Mouse (Mus musculus) limb, embryonic 15.5 days (tissue): ENCODE measurements around the gene S100a13. TPM values are rescaled to one million over a fixed set of nuclear protein-coding genes. Genes with fewer than 3 reads are reported as not detected.

ENCODE experiments used
- ATAC-seq: fragments of 200-750 bp; cut with Nextera tagmentation; 2 replicates; pipeline ENCODE4 v1.8.0; 2017; ENCODE audit warnings: low read depth, moderate TSS enrichment; ENCODE audit not compliant: insufficient number of reproducible peaks, low FRiP score, low TSS enrichment
- H3K27ac ChIP-seq: fragments of 300-500 bp; sonication (generic); 2 replicates; pipeline ENCODE4 v1.5.1; 2015; ENCODE audit warnings: moderate library complexity, mild to moderate bottlenecking, inconsistent platforms
- H3K27me3 ChIP-seq: fragments of 300-500 bp; sonication (generic); 2 replicates; pipeline ENCODE4 v1.6.1; 2015; ENCODE audit warnings: inconsistent platforms
- H3K36me3 ChIP-seq: fragments of 300-500 bp; sonication (generic); 2 replicates; pipeline ENCODE4 v1.6.1; 2015; ENCODE audit warnings: inconsistent platforms
- H3K4me1 ChIP-seq: fragments of 300-500 bp; sonication (generic); 2 replicates; pipeline ENCODE4 v1.6.1; 2015; ENCODE audit warnings: inconsistent platforms
- H3K4me2 ChIP-seq: fragments of 300-500 bp; sonication (generic); 2 replicates; pipeline ENCODE4 v1.6.1; 2015; ENCODE audit warnings: mild to moderate bottlenecking, inconsistent platforms
- H3K4me3 ChIP-seq: fragments of 300-500 bp; sonication (generic); 2 replicates; pipeline ENCODE4 v1.5.1; 2015; ENCODE audit warnings: mild to moderate bottlenecking, inconsistent platforms
- H3K9ac ChIP-seq: fragments of 300-500 bp; sonication (generic); 2 replicates; pipeline ENCODE4 v1.6.1; 2015; ENCODE audit warnings: inconsistent platforms
- H3K9me3 ChIP-seq: fragments of 300-500 bp; sonication (generic); 2 replicates; pipeline ENCODE4 v1.6.1; 2016; ENCODE audit warnings: inconsistent platforms
- WGBS: fragments of 180-500 bp; shearing (Covaris S2); methylation state at CpG from one replicate; pipeline ENCODE4 v1.1.7; 2015; 5-methylcytosine and 5-hydroxymethylcytosine counted together
- polyA plus RNA-seq: library from polyadenylated mRNA; unstranded; fragments of >200 nt; fragmentation: Nextera tagmentation; extraction: Ambion mirVana; gene quantifications from 2 replicates; pipeline ENCODE4 v1.2.1, GENCODE M21; 2015

S100a13 gene
- polyA plus RNA-seq, 1 experiment from 2014 or later, result 52.1 TPM

DNA sequence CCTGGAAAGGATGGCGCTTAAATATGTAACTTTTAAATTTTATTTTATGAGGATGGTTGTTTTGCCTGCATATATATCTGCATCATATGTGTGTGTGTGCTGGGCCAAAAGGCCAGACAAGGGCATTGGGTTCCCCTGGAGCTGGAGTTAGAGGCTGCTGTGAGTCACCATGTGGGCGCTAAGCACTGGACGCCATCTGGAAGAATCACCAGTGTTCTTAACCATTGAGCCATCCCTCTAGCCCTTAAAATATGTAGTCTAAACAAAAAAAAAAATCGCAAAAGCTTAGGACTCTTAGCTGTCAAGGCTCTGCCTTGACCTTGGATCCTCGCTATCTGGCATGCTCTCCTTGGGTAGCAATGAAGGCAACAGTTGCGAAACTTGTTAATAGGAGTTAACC, 25.7 kb upstream of the S100a13 start:
- Histone ChIP-seq H3K36me3 (peaks cover 53% of the 10 kb centered on the region), H3K27me3 (no peaks in the 10 kb centered on the region), H3K4me1 (peaks cover 6% of the 10 kb centered on the region; the same call in 1 of the 2 replicates), H3K4me2 (no peak overlapping the region), H3K27ac (no peak overlapping the region), H3K4me3 (no peak overlapping the region), H3K9me3 (no peaks in the 10 kb centered on the region), H3K9ac (no peak overlapping the region)
- WGBS, result 77% methylated on average over 6 of the region's 6 CpGs
- no peak for ATAC-seq

DNA sequence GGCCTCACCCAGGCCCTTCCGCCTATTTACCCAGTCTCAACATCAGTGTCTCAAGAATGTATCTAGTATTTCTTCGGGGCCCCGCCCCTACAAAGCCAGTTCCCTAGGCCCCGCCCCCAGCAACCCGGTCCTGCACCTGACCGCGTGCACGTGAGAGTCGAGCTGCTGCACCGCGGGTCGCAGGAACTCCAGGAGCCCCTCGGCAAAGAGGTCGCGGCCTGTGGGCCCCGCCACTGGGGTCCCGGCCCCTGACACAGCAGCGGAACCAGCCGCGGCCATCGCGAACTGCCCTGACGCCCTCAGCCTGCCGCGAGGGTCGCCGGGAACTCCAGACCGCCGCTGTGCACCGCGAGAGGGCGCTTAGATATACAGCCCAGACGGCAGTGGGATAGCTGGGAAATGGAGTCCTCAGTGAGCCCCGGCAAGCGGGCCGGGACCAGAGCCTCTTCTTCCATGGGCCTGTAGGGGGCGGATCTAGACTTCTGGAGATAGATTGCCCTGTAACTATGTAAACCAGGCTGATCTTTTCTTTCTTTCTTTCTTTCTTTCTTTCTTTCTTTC, 23.5 kb upstream of the S100a13 start, which contains the start of gene Snapin:
TSS of gene Snapin (minus strand) at position 338 of the 561 bp plus-strand sequence.
- ATAC-seq, result peak; percentile 96
- H3K9ac ChIP-seq, result peak within 1 kb of the TSS; percentile 74
- peak within 1 kb of the TSS; percentile 81 for H3K4me3 ChIP-seq
- H3K4me2 ChIP-seq, result peak within 1 kb of the TSS; percentile 46
- no peaks in the 10 kb centered on the region for H3K9me3 ChIP-seq
- H3K27ac ChIP-seq, result peak within 1 kb of the TSS; percentile 83
- no peaks in the 10 kb centered on the region for H3K27me3 ChIP-seq
- H3K36me3 ChIP-seq, result peaks cover 40% of the 10 kb centered on the region
- WGBS, result under 1% methylated on average over 37 of the region's 37 CpGs
- peaks cover 6% of the 10 kb centered on the region; the same call in 1 of the 2 replicates for H3K4me1 ChIP-seq

DNA sequence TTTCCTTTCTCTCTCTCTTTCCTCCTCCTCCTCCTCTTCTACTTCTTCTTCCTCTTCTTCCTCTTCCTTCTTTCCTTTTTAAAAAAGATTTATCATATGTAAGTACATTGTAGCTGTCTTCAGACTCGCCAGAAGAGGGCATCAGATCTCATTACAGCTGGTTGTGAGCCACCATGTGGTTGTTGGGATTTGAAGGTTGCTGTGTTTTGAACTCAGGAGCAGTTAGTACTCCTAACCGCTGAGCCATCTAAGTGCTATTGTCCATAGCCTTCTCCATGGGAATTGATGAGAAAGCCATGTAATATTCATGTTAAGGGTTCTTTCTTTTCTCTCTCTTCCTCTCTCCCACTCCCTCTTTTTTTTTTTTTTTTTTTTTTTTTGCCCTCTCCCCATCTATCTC, 22.9 kb upstream of the S100a13 start:
- no peak for ATAC-seq
- WGBS, result 45% methylated on average over 2 of the region's 2 CpGs
- H3K27ac ChIP-seq, result no peak overlapping the region
- H3K4me2 ChIP-seq, result no peak overlapping the region
- no peak overlapping the region for H3K4me3 ChIP-seq
- H3K4me1 ChIP-seq, result peaks cover 6% of the 10 kb centered on the region; the same call in 1 of the 2 replicates
- H3K9ac ChIP-seq, result no peak overlapping the region
- peaks cover 40% of the 10 kb centered on the region for H3K36me3 ChIP-seq
- no peaks in the 10 kb centered on the region for H3K27me3 ChIP-seq
- no peaks in the 10 kb centered on the region for H3K9me3 ChIP-seq

DNA sequence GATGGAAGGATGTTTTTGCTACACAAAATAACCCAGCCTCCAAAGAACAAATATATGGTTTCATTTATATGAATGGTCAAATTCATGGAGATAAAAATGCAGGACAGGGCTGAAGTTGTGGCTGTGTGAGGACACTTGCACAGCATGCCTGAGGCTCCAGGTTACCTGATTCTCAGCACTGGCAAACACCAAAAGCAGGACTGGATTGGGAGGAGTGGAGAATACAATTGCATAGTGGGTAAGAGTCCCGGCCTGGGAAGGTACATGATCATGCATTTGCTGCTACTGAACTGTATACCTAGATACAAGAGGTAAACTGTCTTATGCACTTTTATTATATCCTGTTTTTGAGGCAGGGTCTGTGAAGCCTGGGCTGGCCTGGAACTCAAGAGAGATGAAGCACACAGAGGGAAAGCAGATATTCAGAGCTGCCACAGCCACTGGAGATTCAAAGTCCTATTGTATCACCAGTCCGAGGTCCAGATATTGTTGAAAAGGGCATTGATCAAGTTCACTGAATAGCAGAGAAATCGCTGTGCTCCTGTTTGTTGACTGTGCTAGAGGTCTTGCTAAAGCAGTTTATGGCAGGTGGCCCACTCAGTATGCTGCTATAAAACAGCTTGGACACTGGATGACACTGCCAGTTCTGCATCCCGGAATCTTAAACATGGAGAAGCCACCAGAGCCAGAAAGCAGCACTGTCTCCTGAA, 20.2 kb upstream of the S100a13 start:
- 65% methylated on average over 4 of the region's 4 CpGs for WGBS
- H3K4me2 ChIP-seq, result no peak overlapping the region
- no peaks in the 10 kb centered on the region for H3K27me3 ChIP-seq
- peaks cover 6% of the 10 kb centered on the region; the same call in 1 of the 2 replicates for H3K4me1 ChIP-seq
- no peak overlapping the region for H3K9ac ChIP-seq
- peaks cover 42% of the 10 kb centered on the region for H3K36me3 ChIP-seq
- no peaks in the 10 kb centered on the region for H3K9me3 ChIP-seq
- H3K4me3 ChIP-seq, result no peak overlapping the region
- H3K27ac ChIP-seq, result no peak overlapping the region
- ATAC-seq, result no peak

DNA sequence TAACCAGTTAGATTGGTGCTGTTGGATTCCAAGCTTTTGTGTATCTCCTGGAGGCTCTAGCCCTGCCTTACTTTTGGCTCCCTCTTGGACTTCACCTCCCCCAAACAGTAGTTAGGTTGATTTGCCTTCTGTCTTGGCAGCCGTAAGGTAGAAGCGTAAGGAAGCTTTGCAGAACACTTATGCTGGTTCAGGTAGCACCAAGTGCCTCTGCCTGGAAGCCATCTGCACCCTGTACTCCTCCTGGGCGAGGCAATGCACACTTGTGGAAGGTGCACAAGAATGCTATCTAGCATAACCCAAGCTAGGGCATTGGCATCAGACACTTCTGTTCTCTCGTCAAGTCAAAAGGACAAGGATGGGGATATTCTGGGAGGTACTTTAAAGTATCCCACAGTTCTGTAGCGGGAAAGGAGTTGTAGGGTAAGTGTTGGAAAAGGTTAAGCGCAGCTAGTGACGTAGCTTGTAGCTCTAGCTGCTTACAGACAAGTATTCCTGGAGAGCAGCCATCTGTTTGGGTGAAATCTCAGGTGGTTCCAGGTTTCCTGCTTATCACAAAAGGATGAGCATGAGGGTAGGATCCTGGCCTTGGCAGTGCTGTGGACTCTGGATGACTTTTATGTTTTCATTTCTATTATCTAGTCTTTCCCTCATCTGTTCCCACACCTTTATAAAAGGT, 18.2 kb upstream of the S100a13 start:
- Histone ChIP-seq H3K4me3 (no peak overlapping the region), H3K4me2 (no peak overlapping the region), H3K36me3 (peaks cover 52% of the 10 kb centered on the region), H3K9ac (no peak overlapping the region), H3K9me3 (no peaks in the 10 kb centered on the region), H3K27me3 (no peaks in the 10 kb centered on the region), H3K27ac (no peak overlapping the region), H3K4me1 (no peaks in the 10 kb centered on the region)
- no peak for ATAC-seq
- 86% methylated on average over 7 of the region's 7 CpGs for WGBS

DNA sequence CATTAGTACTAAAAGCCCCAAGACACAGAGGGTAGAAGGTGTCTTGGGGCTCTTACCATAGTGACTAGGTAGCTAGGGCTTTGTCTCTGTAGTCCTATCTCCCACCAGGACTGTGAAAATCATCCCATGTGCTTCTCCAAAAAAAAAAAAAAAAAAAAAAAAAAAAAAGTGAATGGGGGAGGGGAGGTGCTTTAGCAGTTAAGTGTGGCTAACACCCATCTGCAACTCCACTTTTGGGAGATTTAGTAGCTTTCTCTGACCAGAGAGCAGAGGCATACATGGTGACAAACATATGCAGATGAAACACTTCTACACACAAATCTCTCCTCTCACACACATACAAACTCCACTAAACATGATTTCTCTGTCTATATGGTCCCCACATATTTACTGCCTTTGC, 16.6 kb upstream of the S100a13 start:
- H3K4me2 ChIP-seq, result no peak overlapping the region
- no peak overlapping the region for H3K9ac ChIP-seq
- ATAC-seq, result no peak
- no peak overlapping the region for H3K27ac ChIP-seq
- H3K27me3 ChIP-seq, result no peaks in the 10 kb centered on the region
- H3K4me3 ChIP-seq, result no peak overlapping the region
- H3K36me3 ChIP-seq, result peaks cover 67% of the 10 kb centered on the region
- no peaks in the 10 kb centered on the region for H3K4me1 ChIP-seq
- no peaks in the 10 kb centered on the region for H3K9me3 ChIP-seq

DNA sequence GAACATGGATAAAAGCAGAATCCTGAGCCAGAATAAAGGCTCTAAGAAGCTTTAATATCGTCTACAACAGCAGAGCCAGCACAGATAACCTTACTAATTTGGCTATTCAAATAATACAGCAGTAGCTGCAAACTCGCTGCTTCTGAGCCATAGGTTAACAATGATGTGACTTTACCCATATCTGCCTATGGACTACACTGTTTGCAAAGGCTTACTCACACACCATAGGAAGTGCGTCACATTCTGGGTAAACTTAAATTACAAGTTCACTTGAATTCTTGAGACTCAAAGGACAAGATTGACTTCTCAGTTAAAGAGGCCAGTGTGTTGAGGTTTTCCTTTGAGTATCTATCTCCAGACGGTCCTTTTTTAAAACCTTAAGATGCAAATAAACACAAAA, 10.8 kb upstream of the S100a13 start:
- peaks cover 12% of the 10 kb centered on the region for H3K4me1 ChIP-seq
- no peak overlapping the region for H3K9ac ChIP-seq
- peaks cover 80% of the 10 kb centered on the region for H3K36me3 ChIP-seq
- H3K27ac ChIP-seq, result no peak overlapping the region
- H3K27me3 ChIP-seq, result no peaks in the 10 kb centered on the region
- no peak overlapping the region for H3K4me3 ChIP-seq
- WGBS, result 84% methylated on average over 4 of the region's 4 CpGs
- no peak overlapping the region for H3K4me2 ChIP-seq
- no peaks in the 10 kb centered on the region for H3K9me3 ChIP-seq
- no peak for ATAC-seq

DNA sequence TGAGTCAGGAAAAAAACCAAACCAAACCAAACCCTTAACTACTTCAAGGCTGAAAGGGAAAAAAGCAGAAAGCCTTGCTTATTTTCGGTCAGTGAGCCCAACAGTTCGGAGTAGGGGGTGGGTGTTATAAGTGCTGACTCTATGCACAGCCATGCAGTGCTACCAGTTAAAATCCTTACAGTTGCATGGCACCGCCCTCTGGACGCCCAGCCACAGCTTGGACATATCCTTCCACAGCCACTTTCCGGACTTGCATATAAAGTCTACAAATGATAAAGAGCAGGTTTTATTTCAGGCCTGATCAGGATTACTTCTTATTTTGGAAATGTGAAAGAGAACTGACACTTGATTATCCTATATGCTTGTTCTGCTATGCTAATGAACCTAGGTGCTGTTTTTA, 9.0 kb upstream of the S100a13 start:
- Histone ChIP-seq H3K9me3 (no peaks in the 10 kb centered on the region), H3K27me3 (no peaks in the 10 kb centered on the region), H3K27ac (no peak overlapping the region), H3K4me3 (no peak overlapping the region), H3K4me2 (no peak overlapping the region), H3K4me1 (peaks cover 12% of the 10 kb centered on the region), H3K36me3 (peaks cover 64% of the 10 kb centered on the region), H3K9ac (no peak overlapping the region)
- WGBS, result 80% methylated on average over 5 of the region's 5 CpGs
- ATAC-seq, result no peak

DNA sequence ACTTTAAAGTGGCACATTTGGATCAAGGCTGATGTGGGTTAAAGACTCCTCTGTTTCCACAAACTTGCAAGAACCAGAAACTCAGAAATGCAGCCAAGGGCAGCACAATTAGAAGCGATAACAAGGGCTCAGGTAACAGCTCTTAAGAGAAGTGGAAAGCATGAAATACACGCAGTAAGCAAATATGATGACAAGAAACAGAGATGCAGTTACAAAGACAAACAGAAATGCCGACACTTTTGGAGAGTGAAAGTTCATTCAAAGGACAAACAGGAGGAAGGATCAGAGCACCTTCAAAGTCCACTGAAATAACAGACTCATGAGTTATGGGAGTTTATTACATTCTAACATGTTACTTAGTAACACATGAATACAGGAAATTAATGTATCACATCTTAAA, 7.9 kb upstream of the S100a13 start:
- ATAC-seq, result no peak
- Histone ChIP-seq H3K9ac (no peak overlapping the region), H3K36me3 (peaks cover 56% of the 10 kb centered on the region), H3K4me1 (peaks cover 12% of the 10 kb centered on the region), H3K4me2 (no peak overlapping the region), H3K9me3 (no peaks in the 10 kb centered on the region), H3K27me3 (no peaks in the 10 kb centered on the region), H3K27ac (no peak overlapping the region), H3K4me3 (no peak overlapping the region)
- 76% methylated on average over 3 of the region's 3 CpGs for WGBS

DNA sequence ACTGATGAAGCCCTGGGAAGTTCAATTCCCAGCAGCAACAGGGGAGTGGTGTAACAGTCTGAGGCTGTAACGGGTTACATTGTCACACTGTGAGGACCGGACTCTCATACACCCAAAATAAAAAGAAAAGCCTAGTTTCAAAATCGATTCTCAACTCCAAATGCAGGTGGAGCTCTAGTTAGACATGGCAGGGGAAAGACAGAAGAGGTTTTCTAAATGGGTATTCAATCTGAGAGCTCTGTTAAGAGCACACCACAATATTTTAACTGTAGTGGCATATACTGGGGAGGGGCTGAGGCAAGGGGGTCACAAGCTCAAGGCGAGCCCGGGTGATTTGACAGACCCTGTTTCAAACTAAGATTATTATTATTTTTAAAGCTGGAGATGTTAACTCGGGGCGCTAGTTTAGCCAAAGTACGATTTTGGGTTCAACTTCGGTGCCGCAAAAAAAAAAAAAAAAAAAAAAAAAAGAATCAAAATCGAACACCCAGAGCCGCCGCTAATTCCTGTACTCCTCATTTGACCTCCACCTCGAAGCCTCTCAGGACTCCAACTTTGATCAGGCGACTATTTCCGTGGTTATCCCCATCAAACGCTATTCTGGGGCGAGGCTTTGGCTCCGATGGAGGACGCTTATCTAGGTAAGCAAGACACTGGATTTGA, 5.8 kb upstream of the S100a13 start:
- H3K27ac ChIP-seq, result peak overlapping the region; percentile 94
- H3K4me3 ChIP-seq, result peak overlapping the region; percentile 89
- WGBS, result 2% methylated on average over 20 of the region's 20 CpGs
- ATAC-seq, result no peak
- peaks cover 38% of the 10 kb centered on the region for H3K36me3 ChIP-seq
- H3K9ac ChIP-seq, result peak overlapping the region; percentile 97
- peak overlapping the region; percentile 56 for H3K4me2 ChIP-seq
- H3K4me1 ChIP-seq, result peaks cover 14% of the 10 kb centered on the region
- H3K9me3 ChIP-seq, result no peaks in the 10 kb centered on the region
- H3K27me3 ChIP-seq, result 0 out of 2 replicates have a peak, but pooled peaks cover 10% of the 10 kb centered on the region

DNA sequence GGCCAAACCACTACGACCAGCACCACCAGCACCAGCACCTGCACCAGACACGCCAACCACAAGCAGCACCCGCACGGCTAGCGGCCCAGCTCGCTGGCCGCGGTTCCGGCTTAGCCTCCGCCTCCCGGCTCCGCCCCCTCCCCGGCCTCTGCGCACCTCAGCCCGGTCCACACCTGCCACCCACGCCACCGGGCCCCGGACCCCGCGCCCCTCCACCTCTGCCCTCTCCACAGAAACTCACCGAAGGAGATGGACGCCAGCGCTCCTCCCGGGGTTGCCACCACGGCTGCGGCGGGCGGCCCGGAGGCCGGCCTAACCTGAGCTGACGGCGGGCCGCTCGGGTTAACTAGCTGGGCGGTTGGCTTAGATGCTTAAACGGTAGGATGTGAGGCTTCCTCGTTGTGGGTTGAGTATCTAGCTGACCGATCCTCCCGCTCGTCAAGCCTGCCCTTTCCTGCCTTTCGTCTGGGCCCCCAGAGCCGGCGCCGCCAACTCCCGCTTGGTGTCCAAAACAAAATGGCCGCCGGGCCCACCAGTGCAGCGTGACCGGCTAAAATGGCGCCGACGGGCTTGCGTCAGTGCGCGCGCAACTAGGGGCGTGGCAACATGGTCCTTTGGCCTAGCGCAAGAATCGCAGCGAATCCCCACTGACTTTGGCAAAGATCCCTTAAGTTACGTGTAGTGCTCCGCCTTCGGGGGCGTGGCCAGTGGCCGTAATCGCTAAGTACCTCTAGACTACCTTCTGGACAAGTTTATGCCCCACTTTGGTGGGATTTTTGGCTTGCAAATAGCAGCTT, 5.1 kb upstream of the S100a13 start, which contains the start of gene Chtop:
TSS of gene Chtop (minus strand) at position 549 of the 797 bp plus-strand sequence.
- ATAC-seq, result peak; percentile 91
- under 1% methylated on average over 66 of the region's 66 CpGs for WGBS
- Histone ChIP-seq H3K27me3 (0 out of 2 replicates have a peak, but pooled peaks cover 10% of the 10 kb centered on the region), H3K36me3 (peaks cover 32% of the 10 kb centered on the region), H3K27ac (peak within 1 kb of the TSS; percentile 94), H3K9ac (peak within 1 kb of the TSS; percentile 97), H3K4me3 (peak within 1 kb of the TSS; percentile 89), H3K4me1 (peaks cover 21% of the 10 kb centered on the region), H3K4me2 (peak within 1 kb of the TSS; percentile 56), H3K9me3 (no peaks in the 10 kb centered on the region)
